Mouse (Mus musculus): Measurements from ENCODE around the gene Lpar6.

Lpar6 gene

DNA sequence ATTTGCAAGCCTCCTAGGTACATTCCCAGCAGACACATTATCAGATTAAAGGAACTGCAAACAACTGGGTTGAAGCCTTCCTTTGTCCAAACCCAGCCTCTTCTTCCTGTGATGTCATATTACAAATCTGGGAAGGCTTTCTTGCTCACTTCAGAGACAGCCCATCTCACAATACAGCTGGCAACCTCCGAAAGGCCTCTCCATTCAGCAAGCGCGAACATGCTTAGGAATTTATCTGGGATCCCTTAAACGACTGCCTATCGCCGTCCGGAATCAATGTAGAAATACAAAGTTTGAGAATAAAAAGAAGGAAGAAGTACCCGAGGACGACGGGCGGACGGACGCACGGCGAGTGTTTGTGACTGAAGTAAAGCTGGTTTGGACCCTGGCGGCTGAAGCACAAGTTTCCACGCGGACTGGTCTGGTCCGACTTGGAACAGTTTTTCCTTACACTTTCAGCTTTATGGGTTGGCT lies at the start of gene Lpar6:
Gene Lpar6, plus strand, starts transcription at position 48 of the 474 bp plus-strand sequence.
- DNase-seq, result no peak

DNA sequence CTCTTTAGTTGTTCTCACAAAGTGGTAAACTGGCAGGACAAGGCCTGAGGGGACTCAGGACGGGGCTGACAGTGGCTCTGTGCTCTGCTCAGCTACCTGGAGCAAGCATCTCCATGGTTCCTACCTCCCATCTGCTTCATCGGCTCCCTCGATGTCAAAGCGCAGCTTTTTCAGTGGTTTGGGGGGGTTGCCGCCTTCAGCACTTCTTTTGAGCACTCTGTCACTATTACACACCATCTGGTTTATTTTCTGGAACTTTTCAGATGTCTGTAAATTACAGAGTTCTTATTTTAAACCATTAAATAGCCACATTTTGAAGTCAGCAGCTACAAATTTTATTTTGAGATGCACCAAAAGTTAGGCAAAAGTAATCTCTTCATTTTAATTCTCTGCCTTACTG lies 38.6 kb upstream of the Lpar6 start:
- DNase-seq, result no peak

DNA sequence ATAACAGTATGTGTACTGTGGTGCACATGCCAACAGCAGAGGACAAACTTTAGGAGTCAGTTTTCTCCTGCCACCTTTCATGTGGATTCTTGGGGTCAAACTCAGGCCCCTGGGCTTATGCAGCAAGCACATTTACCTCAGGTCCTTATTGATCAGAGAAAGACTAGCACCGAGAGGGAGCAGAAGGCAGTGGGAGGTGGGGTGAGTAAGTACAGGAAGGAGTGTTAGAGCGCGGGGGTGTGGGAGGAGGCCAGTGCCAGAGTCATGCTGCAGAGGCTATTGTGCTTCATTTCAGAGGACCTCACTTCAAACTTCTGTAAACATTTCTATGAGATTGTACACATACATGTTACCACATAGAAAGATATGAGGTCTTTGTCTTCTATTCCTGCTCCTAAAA lies 36.2 kb upstream of the Lpar6 start:
- DNase-seq, result no peak

DNA sequence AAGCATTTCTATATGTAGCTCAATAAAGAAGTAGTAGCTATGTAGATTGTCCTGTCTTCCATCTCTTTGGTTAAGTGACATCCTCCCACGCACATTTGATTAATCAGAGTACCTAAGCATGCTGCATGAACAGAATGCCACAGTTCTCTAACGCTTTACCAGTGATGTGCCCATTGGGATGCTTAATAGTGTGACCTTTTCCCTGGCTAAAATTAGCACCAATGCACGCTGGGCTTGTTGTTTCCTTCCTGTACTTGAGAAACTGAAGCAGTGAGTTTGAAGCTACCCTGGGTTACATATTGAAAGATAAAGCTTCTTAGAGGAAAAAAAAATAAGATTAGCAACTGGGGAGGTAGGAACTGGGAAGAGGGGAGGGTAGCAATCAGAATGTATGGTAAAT lies 33.7 kb upstream of the Lpar6 start:
- no peak for DNase-seq

DNA sequence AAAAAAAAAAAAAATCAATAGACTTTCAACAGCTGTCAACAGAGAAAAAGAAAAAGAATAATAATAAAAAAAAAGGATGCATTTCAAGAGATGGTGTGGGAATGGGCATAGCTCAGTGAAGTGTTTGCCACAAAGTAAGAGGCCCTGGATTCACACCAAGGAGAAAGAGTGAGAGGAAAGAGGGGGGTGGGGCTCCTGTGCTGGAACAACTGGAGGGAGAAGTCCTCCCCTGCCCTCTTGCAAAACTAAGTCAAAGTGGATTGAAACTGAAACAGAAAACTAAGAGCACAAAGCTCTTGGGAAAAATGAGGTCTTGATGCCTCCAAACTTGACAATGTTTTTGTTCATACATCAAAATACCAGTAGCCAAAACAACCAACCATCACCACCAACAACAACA lies 28.4 kb upstream of the Lpar6 start:
- DNase-seq, result no peak

DNA sequence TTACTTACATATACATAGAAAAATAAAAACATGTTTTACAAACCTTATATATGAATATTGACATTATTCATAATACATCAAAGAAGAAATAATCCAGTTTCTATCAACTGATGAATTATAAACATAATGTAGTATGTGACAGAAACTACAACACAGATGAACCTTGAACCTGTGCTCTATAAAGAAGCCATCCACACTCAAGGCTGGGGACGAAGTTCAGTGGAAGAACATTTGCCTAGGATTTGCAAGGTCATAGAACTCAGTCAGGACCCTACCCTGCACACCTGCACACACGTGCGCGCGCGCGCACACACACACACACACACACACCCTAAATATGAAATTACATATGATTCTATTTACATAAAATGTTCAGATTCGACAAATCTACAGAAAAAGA lies 27.5 kb upstream of the Lpar6 start:
- DNase-seq, result no peak

DNA sequence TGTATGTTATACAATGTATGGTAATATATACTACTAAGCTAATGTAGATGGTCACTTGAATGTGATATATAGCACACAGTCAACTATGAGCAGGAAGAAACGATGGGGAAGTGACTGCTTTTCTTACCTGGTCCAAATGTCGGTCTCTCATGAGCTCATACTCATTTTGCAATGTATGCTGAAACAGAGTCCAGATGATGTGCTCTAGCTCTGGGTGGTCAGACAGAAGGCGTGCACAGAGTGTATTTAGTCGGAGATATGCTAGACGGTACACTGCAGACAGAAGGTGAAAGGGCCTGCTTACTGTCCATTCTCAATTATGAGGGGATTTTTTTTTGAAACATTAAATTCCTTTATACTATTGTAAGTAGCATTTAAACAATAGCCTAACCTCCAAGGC lies 26.2 kb upstream of the Lpar6 start:
- DNase-seq, result no peak

DNA sequence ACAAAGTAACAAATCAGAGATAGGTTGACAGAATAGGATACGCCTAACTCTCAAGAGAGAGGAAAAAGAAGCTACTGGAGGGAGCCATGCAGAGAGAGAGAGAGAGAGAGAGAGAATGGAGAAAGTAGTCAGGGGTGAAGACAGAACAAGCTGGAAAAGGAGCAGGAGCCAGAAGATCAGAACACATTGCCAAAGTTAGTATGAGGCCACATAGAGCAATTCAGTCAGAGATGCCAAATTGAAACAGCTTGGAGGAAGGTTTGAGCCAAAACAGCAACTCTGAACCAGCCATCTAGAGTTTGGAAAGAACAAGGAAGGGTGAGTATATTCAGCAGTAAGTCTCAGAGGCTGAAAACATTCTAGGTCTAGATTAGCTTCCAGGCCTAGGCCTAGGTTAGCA lies 20.6 kb upstream of the Lpar6 start:
- no peak for DNase-seq

DNA sequence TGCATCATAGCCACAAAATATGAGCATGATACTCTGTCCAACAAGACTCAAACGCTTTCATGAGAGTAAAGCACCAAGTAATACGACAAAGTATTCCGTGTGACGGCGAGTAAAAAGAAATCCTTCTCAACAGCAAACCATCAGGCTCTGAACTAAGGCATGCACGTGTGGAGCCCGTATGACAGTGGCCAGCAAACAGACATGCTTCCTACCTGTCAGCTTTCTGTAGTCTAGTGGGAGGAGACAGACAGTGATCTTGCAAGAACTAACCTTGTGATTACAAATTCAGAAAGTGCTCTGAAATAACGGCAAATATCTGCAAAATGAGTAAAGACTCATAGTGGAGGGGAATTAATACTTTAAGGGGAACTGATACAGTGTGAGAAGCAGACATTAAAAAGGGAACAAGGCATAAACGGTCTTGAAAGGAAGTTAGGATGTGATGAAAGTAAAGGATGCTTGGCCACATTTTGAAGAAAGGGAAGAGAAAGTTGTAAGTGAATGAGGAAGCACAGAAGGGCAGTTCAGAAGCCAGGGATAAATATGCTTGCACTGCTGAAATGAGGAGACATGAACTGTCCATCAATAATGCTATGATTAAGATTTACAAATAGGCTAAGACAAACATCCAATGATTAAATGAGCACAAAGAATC lies 15.3 kb upstream of the Lpar6 start:
- no peak for DNase-seq

DNA sequence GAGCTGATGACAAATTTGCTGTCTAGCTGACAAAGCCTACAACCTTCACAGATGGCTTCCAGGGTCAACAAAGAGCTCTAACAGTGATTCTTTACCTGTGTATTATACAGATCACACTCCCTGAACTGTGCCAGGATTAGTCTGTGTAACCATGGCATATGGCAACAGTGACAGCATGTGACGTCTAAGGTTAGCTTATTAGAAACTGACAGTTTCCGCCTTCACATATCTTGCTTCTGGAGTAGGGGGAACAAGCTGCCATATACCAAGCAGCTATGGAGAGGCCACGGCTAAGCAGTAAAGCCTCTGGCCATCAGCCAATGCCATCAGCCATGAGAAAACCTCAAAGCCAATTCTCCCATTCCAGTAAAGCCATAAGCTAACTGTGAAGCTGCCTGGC lies 11.3 kb upstream of the Lpar6 start:
- no peak for DNase-seq

DNA sequence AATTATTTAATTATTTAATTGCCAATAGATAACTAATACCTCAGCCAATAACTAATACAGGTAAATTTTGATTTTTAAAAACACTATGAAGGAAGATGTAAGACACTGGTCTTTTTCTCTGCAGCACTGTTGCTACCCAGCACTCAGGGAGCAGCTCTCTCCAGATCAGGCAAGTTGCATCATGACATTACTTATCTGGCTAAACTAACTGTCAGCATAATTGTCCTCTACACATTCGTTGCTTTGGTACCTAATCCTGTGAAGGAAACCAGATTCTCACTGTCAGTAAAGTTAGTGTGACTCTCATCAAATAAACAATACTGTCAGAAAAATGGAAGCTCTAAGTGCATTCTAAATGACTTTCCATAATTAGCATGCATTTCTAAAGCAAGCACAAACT lies 10.8 kb upstream of the Lpar6 start:
- DNase-seq, result no peak

DNA sequence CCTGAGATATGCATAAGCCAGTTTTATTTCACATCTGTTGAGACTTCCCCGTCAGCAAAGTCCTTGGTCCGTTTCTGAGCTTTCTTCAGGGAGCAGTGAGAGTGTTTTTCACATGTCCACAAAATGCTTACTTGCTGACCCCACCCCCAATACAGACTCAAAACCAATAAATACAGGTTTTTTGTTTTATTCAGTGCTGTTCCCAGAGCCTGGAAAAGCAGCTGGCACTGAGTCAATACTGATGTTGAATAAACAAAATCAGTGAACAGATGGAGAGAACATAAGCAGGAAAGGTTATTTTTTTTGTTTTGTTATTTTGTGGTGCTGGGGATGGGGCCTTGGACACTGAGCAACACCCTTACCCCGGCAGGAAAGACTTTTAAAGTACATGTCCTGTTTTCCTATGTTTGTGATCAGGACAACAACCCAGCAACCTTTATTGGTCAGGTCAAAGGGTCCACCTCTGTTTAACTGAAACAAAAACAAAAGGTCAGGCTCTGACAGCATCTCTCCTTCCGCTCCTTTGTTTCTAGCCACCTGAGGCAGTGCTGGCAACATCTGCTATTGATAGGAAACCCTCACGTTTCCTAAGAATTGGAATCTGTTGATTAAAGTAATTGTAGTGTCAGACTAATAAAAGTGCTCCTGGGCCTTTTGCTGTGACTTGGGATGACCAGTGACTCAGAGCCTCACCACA lies 6.3 kb upstream of the Lpar6 start:
- no peak for DNase-seq

DNA sequence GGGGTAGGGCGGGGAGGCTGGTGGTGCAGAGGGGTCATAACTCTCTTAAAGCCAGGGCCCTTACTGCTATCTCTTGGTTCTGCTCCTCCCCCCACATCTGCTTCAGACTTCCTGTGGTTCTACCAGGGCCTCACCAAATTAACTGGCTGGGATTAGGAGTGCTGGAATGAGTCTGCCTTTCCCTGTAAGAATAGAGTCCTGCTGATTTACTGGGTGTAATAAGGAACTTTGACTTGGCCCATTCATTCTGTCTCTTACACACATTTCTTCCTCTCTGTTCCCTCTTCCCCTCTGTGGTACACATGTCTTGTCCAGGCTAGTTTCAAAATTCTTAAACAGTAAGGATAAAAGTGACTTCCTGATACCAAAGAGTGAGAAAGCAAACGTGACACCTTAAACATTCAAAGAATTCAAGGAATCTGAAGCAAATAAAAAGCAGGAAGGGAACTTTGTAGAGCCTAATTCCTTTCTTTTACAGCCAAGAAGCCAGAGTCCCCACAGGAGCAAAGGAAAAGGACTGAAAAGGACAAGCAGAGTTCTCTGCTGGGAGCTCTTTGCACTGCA lies 3.1 kb upstream of the Lpar6 start:
- DNase-seq, result no peak

DNA sequence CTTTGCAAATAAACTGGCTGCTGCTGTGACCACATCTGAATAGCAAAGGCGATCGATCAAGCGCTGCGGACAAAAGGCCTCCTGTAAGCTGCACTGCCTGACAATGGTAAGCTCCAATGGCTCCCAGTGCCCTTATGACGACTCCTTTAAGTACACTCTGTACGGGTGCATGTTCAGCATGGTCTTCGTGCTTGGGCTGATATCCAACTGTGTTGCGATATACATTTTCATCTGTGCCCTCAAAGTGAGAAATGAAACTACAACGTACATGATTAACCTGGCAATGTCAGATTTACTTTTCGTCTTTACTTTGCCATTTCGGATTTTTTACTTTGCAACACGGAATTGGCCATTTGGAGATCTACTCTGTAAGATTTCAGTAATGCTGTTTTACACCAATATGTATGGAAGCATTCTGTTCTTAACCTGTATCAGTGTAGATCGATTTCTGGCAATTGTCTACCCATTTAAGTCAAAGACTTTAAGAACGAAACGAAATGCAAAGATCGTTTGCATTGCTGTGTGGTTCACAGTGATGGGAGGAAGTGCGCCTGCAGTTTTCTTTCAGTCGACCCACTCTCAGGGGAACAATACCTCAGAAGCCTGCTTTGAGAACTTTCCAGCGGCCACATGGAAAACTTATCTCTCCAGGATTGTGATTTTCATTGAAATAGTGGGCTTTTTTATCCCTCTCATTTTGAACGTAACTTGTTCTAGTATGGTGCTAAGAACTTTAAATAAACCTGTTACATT lies 979 bp downstream of the Lpar6 start:
- DNase-seq, result no peak

DNA sequence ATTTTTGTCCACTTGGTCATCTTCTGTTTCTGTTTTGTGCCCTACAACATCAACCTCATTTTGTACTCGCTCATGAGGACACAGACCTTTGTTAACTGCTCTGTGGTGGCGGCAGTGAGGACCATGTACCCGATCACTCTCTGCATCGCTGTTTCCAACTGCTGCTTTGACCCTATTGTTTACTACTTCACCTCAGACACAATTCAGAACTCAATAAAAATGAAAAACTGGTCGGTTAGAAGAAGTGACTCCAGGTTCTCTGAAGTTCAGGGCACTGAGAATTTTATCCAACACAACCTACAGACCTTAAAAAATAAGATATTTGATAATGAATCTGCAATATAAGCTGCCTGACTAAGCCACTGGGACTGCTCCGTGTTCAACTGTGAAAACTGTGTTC lies 1.6 kb downstream of the Lpar6 start:
- DNase-seq, result no peak

DNA sequence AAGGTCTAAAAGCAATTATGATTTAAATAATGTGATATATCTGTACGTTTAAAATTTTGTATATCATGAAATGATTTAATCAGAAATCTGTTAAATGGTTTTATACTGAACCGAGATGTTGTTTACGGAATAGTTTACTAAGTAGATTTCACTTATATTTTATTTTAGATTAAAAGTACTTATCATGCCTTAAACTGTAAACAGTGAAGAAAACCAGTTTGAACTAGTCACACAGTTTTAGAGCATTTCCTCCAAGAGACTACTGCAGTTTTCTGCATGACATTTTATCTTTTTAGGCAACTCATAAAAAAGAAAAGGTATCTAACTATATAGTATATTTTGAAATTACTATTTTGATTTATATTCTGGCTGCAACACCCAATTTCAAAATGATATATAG lies 2.2 kb downstream of the Lpar6 start:
- no peak for DNase-seq

DNA sequence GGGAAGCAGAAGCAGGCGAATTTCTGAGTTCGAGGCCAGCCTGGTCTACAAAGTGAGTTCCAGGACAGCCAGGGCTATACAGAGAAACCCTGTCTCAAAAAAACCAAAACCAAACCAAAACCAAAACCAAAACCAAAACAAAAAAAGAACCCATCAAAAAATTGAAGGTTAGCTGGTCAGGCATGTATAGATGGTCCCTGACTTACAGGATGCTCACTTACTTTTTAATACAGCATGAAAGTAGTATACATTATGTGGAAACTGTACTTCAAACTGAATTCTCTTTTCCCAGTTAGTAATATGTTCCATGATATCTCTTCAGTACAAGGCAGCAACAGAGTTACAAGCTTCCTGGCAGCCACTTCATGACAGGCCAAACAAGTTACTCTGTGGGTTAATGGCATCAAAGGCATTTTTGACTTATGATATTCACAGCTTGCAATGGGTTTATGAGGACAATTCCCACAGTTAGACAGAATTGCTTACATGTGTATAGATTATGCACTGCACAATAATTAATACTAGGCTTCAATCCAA lies 6.4 kb downstream of the Lpar6 start:
- DNase-seq, result no peak

DNA sequence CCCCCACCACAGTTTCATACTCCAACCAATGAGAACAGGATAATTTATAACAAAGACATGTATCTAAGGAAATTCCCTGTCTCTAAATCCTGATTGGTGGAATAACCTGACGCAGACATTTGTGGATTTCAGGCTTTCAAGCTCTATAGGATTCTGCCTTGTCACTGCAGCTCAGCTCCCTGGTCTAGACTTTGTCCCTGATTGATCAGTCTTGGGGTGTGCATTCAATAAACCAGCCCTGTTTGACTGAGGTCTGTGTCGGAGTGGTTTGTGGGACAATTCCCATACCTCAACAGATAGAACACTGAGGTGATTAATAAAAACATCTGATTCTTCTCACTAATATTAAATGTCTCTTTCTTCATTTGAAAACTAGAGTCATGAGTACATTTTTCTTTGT lies 12.4 kb downstream of the Lpar6 start:
- no peak for DNase-seq

DNA sequence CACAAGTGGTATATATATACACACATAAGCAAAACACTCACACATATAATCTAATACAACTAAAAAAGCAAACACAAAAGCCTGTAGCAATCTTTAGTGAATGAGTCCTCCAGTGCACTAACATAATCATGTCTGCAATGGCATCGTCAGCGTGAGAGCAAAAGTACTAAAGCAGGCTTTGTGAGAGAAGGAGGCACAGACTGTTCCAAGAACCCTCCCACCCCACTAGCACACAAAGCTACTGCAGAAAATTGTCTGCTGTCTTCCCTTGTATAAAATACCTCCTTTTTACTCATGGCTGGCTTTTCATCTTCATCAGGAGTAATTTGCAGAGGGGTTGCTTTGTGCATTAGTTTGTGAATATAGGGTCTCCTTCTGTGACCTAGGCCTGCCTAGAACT lies 14.6 kb downstream of the Lpar6 start:
- no peak for DNase-seq

DNA sequence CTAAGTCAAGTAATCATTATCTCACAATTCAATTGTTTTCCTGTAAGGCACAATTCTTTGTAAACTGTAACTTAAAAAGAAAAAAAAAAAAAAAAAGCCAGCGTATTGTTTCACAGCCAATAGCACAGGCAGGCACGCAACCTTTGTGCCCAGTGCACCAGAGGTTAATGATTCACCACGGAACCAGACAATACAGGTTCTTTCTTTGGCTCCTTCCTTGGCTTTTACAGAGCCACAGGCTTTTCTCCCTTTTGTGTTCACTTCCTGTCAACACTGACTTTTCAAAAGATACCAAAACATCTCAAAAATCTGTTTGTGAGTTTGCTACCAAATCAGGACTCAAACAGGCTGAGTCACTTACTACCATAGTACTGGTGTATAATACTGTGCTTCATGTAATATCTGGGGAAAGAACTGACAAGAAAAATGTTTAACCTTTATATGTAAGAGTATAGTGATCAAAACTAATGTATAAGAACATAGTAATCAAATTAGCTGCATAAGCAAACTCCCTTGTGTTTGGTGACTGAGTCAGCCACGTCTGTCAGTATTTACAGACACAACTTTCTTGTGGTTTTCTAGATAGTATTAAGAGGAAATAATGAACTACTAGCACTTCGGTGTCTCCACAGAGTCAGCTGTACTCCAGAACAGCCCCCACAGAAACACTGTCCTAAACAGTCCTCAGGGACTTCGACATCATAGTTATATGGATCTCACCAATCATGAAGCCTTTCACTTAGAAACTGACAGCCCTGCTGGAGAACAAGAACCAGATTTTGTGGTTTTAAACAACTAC lies 16.0 kb downstream of the Lpar6 start:
- DNase-seq, result no peak

DNA sequence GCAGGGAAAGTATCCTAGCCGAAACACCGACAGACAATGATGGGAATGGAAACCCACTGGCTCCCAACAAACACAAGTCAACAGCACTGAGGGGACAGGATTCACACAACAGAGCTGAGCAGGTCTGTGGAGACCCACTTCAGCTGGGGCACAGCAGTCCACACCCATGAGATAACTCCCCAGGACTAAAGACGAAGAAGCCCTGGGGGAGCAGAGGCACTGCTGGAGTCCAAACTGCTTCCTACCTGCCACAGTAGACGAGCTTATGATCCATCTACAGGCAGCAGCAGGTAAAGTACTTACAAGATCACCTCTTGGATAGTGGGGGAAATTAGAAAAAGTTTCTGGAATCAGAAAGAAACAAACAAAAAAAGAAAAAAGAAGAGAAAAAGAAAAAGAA lies 16.7 kb downstream of the Lpar6 start:
- no peak for DNase-seq

DNA sequence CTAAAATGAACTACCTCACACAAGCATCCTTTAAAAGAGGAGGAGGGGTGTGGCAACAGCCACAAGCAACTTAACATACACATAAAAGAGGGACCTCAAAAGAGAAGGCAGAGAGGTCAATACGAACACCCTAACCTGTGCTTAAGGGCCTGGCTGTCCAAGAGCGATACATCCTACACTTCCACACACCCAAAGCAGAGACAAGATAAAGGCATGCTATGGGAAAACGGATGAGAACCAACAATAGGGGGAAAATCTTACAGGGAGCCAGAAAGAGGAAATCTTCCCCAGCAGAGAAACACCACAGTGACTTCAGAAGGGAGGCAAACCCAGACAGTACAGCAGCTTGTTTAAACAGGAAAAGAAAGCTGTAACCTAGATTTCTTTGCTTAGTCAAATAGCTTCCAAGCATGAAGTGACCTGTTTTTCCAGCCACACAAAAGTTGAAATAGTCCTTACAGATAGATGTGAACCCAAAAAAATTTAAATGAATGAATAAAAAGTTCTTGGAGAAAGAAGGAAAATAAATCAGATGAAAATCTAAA lies 17.8 kb downstream of the Lpar6 start:
- no peak for DNase-seq
